Mouse (Mus musculus): ENCODE measurements around the gene Spn. TPM values are rescaled to one million over a fixed set of nuclear protein-coding genes. Genes with fewer than 3 reads are reported as not detected.

Gene Spn
- polyA plus RNA-seq, 1 experiment from 2014 or later = not detected

- Histone ChIP-seq H3K9ac (ENCODE audit: low read depth, low read length) (no peak overlapping the region), H3K27ac (ENCODE audit: low read length) (no peak overlapping the region), H3K36me3 (ENCODE audit: control insufficient read depth, insufficient read depth, low read length) (no peaks in the 10 kb centered on the region), H3K4me1 (ENCODE audit: control insufficient read depth, insufficient read depth, low read length) (no peaks in the 10 kb centered on the region), H3K27me3 (ENCODE audit: control insufficient read depth, insufficient read depth, low read depth, low read length) (no peaks in the 10 kb centered on the region), H3K9me3 (replicated peaks; ENCODE audit: control insufficient read depth, low read length, poor library complexity, severe bottlenecking) (no peaks in the 10 kb centered on the region), H3K4me3 (ENCODE audit: low read depth, low read length) (no peak overlapping the region), H3K4me2 (ENCODE audit: low read length) (no peak overlapping the region)
- WGBS = 85% methylated on average over 11 of the region's 11 CpGs
- ATAC-seq = no peak
These were observed 2.7 kb downstream of the Spn start for GRCm38 (mm10) chr7:127134821-127135447.

- Histone ChIP-seq H3K4me2 (ENCODE audit: low read length) (no peak overlapping the region), H3K9me3 (replicated peaks; ENCODE audit: control insufficient read depth, low read length, poor library complexity, severe bottlenecking) (no peaks in the 10 kb centered on the region), H3K27me3 (ENCODE audit: control insufficient read depth, insufficient read depth, low read depth, low read length) (no peaks in the 10 kb centered on the region), H3K36me3 (ENCODE audit: control insufficient read depth, insufficient read depth, low read length) (no peaks in the 10 kb centered on the region), H3K9ac (ENCODE audit: low read depth, low read length) (no peak overlapping the region), H3K27ac (ENCODE audit: low read length) (no peak overlapping the region), H3K4me1 (ENCODE audit: control insufficient read depth, insufficient read depth, low read length) (no peaks in the 10 kb centered on the region), H3K4me3 (ENCODE audit: low read depth, low read length) (no peak overlapping the region)
- ATAC-seq = no peak
- WGBS = 43% methylated on average over 5 of the region's 5 CpGs
These were observed 4.5 kb downstream of the Spn start for GRCm38 (mm10) chr7:127133125-127133524.

GRCm38 (mm10) chr7:127129638-127130037, 8.0 kb downstream of the Spn start:
- no peak overlapping the region for H3K27ac ChIP-seq (ENCODE audit: low read length)
- H3K4me1 ChIP-seq (ENCODE audit: control insufficient read depth, insufficient read depth, low read length) = no peaks in the 10 kb centered on the region
- H3K4me3 ChIP-seq (ENCODE audit: low read depth, low read length) = no peak overlapping the region
- no peaks in the 10 kb centered on the region for H3K27me3 ChIP-seq (ENCODE audit: control insufficient read depth, insufficient read depth, low read depth, low read length)
- 23% methylated on average over 4 of the region's 4 CpGs for WGBS
- no peaks in the 10 kb centered on the region for H3K36me3 ChIP-seq (ENCODE audit: control insufficient read depth, insufficient read depth, low read length)
- H3K9me3 ChIP-seq (replicated peaks; ENCODE audit: control insufficient read depth, low read length, poor library complexity, severe bottlenecking) = no peaks in the 10 kb centered on the region
- no peak for ATAC-seq
- no peak overlapping the region for H3K4me2 ChIP-seq (ENCODE audit: low read length)
- no peak overlapping the region for H3K9ac ChIP-seq (ENCODE audit: low read depth, low read length)

GRCm38 (mm10) chr7:127121911-127122270, 15.7 kb downstream of the Spn start, which contains the start of gene Qprt:
Qprt (minus strand) TSS chr7:127122226.
- Histone ChIP-seq H3K9me3 (replicated peaks; ENCODE audit: control insufficient read depth, low read length, poor library complexity, severe bottlenecking) (no peaks in the 10 kb centered on the region), H3K4me3 (ENCODE audit: low read depth, low read length) (no peak within 1 kb of the TSS), H3K36me3 (ENCODE audit: control insufficient read depth, insufficient read depth, low read length) (no peaks in the 10 kb centered on the region), H3K4me2 (ENCODE audit: low read length) (no peak within 1 kb of the TSS), H3K4me1 (ENCODE audit: control insufficient read depth, insufficient read depth, low read length) (no peaks in the 10 kb centered on the region), H3K9ac (ENCODE audit: low read depth, low read length) (no peak within 1 kb of the TSS), H3K27me3 (ENCODE audit: control insufficient read depth, insufficient read depth, low read depth, low read length) (peaks cover 9% of the 10 kb centered on the region), H3K27ac (ENCODE audit: low read length) (no peak within 1 kb of the TSS)
- WGBS = 8% methylated on average over 7 of the region's 7 CpGs
- no peak for ATAC-seq

GRCm38 (mm10) chr7:127121061-127121910, 16.3 kb downstream of the Spn start:
- H3K4me2 ChIP-seq (ENCODE audit: low read length) = no peak overlapping the region
- ATAC-seq = no peak
- no peak overlapping the region for H3K9ac ChIP-seq (ENCODE audit: low read depth, low read length)
- H3K4me3 ChIP-seq (ENCODE audit: low read depth, low read length) = no peak overlapping the region
- H3K27ac ChIP-seq (ENCODE audit: low read length) = no peak overlapping the region
- H3K27me3 ChIP-seq (ENCODE audit: control insufficient read depth, insufficient read depth, low read depth, low read length) = peaks cover 9% of the 10 kb centered on the region
- H3K9me3 ChIP-seq (replicated peaks; ENCODE audit: control insufficient read depth, low read length, poor library complexity, severe bottlenecking) = no peaks in the 10 kb centered on the region
- WGBS = 6% methylated on average over 21 of the region's 21 CpGs
- H3K36me3 ChIP-seq (ENCODE audit: control insufficient read depth, insufficient read depth, low read length) = no peaks in the 10 kb centered on the region
- no peaks in the 10 kb centered on the region for H3K4me1 ChIP-seq (ENCODE audit: control insufficient read depth, insufficient read depth, low read length)

GRCm38 (mm10) chr7:127118671-127119445, 18.8 kb downstream of the Spn start:
- 52% methylated on average over 14 of the region's 14 CpGs for WGBS
- H3K9me3 ChIP-seq (replicated peaks; ENCODE audit: control insufficient read depth, low read length, poor library complexity, severe bottlenecking) = no peaks in the 10 kb centered on the region
- H3K4me3 ChIP-seq (ENCODE audit: low read depth, low read length) = no peak overlapping the region
- no peaks in the 10 kb centered on the region for H3K4me1 ChIP-seq (ENCODE audit: control insufficient read depth, insufficient read depth, low read length)
- ATAC-seq = no peak
- H3K36me3 ChIP-seq (ENCODE audit: control insufficient read depth, insufficient read depth, low read length) = no peaks in the 10 kb centered on the region
- no peak overlapping the region for H3K4me2 ChIP-seq (ENCODE audit: low read length)
- H3K9ac ChIP-seq (ENCODE audit: low read depth, low read length) = no peak overlapping the region
- H3K27ac ChIP-seq (ENCODE audit: low read length) = no peak overlapping the region
- H3K27me3 ChIP-seq (ENCODE audit: control insufficient read depth, insufficient read depth, low read depth, low read length) = peaks cover 9% of the 10 kb centered on the region

- 54% methylated on average over 5 of the region's 5 CpGs for WGBS
- H3K9me3 ChIP-seq (replicated peaks; ENCODE audit: control insufficient read depth, low read length, poor library complexity, severe bottlenecking) = no peaks in the 10 kb centered on the region
- no peak overlapping the region for H3K27ac ChIP-seq (ENCODE audit: low read length)
- H3K9ac ChIP-seq (ENCODE audit: low read depth, low read length) = no peak overlapping the region
- no peak for ATAC-seq
- H3K27me3 ChIP-seq (ENCODE audit: control insufficient read depth, insufficient read depth, low read depth, low read length) = peaks cover 9% of the 10 kb centered on the region
- no peaks in the 10 kb centered on the region for H3K4me1 ChIP-seq (ENCODE audit: control insufficient read depth, insufficient read depth, low read length)
- no peak overlapping the region for H3K4me3 ChIP-seq (ENCODE audit: low read depth, low read length)
- H3K4me2 ChIP-seq (ENCODE audit: low read length) = no peak overlapping the region
- H3K36me3 ChIP-seq (ENCODE audit: control insufficient read depth, insufficient read depth, low read length) = no peaks in the 10 kb centered on the region
These were observed 19.7 kb downstream of the Spn start for GRCm38 (mm10) chr7:127117948-127118347.

GRCm38 (mm10) chr7:127116331-127116935, 21.2 kb downstream of the Spn start:
- H3K9ac ChIP-seq (ENCODE audit: low read depth, low read length) = no peak overlapping the region
- no peaks in the 10 kb centered on the region for H3K4me1 ChIP-seq (ENCODE audit: control insufficient read depth, insufficient read depth, low read length)
- WGBS = 49% methylated on average over 11 of the region's 11 CpGs
- no peak overlapping the region for H3K4me3 ChIP-seq (ENCODE audit: low read depth, low read length)
- peaks cover 2% of the 10 kb centered on the region; the same call in 1 of the 2 replicates for H3K27me3 ChIP-seq (ENCODE audit: control insufficient read depth, insufficient read depth, low read depth, low read length)
- H3K36me3 ChIP-seq (ENCODE audit: control insufficient read depth, insufficient read depth, low read length) = no peaks in the 10 kb centered on the region
- H3K27ac ChIP-seq (ENCODE audit: low read length) = no peak overlapping the region
- no peaks in the 10 kb centered on the region for H3K9me3 ChIP-seq (replicated peaks; ENCODE audit: control insufficient read depth, low read length, poor library complexity, severe bottlenecking)
- no peak for ATAC-seq
- no peak overlapping the region for H3K4me2 ChIP-seq (ENCODE audit: low read length)
